In the genomic region with DNA sequence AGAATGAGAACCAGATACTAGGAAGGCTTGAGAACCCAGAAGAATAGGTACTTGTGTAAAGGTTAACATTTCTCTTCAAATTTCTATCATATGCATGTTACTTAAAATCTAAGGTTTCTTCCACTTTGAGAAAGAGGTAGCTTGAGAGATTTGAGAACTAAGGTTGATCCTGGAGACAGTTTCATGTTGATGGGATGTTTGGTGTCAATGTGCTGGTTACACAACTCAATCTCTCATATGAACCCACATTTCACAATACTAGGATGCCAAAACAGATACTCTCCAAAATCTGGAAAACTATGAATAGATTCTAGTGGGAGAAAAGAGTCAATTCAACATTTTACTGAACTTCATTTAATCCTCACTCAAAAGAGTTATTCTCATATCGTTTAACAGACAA, we compare ENCODE assay signal across 29 mouse cellular contexts.
"Had no signal": no experiment of that assay in that cellular context is flagged by ENCODE, and none has a peak within 500 bp of the region (broad histone marks: within the 10 kb centered on the region; RNA-seq: fewer than 3 reads in every experiment).

No protein-coding gene starts in this region.

- H3K27me3 ChIP-seq: embryonic facial prominence, embryonic 12.5 days; embryonic facial prominence, embryonic 13.5 days; embryonic facial prominence, embryonic 15.5 days; forebrain, embryonic 12.5 days; forebrain, embryonic 13.5 days; forebrain, embryonic 15.5 days had no signal

- H3K9ac ChIP-seq: embryonic facial prominence, embryonic 12.5 days; embryonic facial prominence, embryonic 13.5 days; embryonic facial prominence, embryonic 15.5 days; forebrain, embryonic 12.5 days; forebrain, embryonic 13.5 days; forebrain, embryonic 15.5 days; forebrain, postnatal 0 days had no signal

- H3K4me3 ChIP-seq: embryonic facial prominence, embryonic 10.5 days; embryonic facial prominence, embryonic 12.5 days; embryonic facial prominence, embryonic 13.5 days; embryonic facial prominence, embryonic 15.5 days; erythroblast, embryonic 14.5 days; forebrain, embryonic 10.5 days; forebrain, embryonic 12.5 days; forebrain, embryonic 13.5 days; forebrain, embryonic 15.5 days; gastrocnemius, adult 2 months; heart, adult 2 months had no signal

- H3K27ac ChIP-seq: embryonic facial prominence, embryonic 10.5 days; embryonic facial prominence, embryonic 12.5 days; embryonic facial prominence, embryonic 13.5 days; embryonic facial prominence, embryonic 15.5 days; forebrain, embryonic 10.5 days; forebrain, embryonic 12.5 days; forebrain, embryonic 13.5 days; forebrain, embryonic 15.5 days; gastrocnemius, adult 2 months; heart, adult 2 months had no signal

- H3K4me1 ChIP-seq: embryonic facial prominence, embryonic 10.5 days; embryonic facial prominence, embryonic 12.5 days; embryonic facial prominence, embryonic 13.5 days; embryonic facial prominence, embryonic 15.5 days; forebrain, embryonic 10.5 days; forebrain, embryonic 12.5 days; forebrain, embryonic 13.5 days; forebrain, embryonic 15.5 days had no signal

- H3K36me3 ChIP-seq: embryonic facial prominence, embryonic 10.5 days; embryonic facial prominence, embryonic 12.5 days; embryonic facial prominence, embryonic 13.5 days; embryonic facial prominence, embryonic 15.5 days; forebrain, embryonic 10.5 days; forebrain, embryonic 12.5 days; forebrain, embryonic 15.5 days had no signal

- DNase-seq: cerebellum, adult 2 months; cerebellum, adult 8-10 months; cerebellum, adult 9-10 months; cerebellum, adult 9-11 months; cerebellum, postnatal 10 days; cerebellum, postnatal 14 days; cerebellum, postnatal 25 days; cerebellum, postnatal 36 days; embryo, embryonic 11 days; forebrain, postnatal 0 days; gastrocnemius, adult 2 months; gastrocnemius, postnatal 10 days; gastrocnemius, postnatal 14 days; gastrocnemius, postnatal 25 days; gastrocnemius, postnatal 36 days; heart, adult 11 months; heart, adult 18-20 months; heart, adult 2 months had no signal

- H3K4me2 ChIP-seq: embryonic facial prominence, embryonic 12.5 days; embryonic facial prominence, embryonic 13.5 days; embryonic facial prominence, embryonic 15.5 days; forebrain, embryonic 12.5 days; forebrain, embryonic 13.5 days; forebrain, embryonic 15.5 days had no signal

- ATAC-seq: forebrain, embryonic 13.5 days; forebrain, embryonic 14.5 days; forebrain, embryonic 15.5 days; forebrain, embryonic 16.5 days; forebrain, postnatal 0 days had no signal

- H3K9me3 ChIP-seq: embryonic facial prominence, embryonic 10.5 days; embryonic facial prominence, embryonic 12.5 days; embryonic facial prominence, embryonic 13.5 days; embryonic facial prominence, embryonic 15.5 days; forebrain, embryonic 10.5 days; forebrain, embryonic 12.5 days; forebrain, embryonic 13.5 days; forebrain, embryonic 15.5 days had no signal
